Mouse (Mus musculus) adrenal gland, postnatal 4 days (tissue): ENCODE measurements around the gene Cct4. TPM values are rescaled to one million over a fixed set of nuclear protein-coding genes. Genes with fewer than 3 reads are reported as not detected.

ENCODE experiments used
- DNase-seq, 2 experiments: peaks; one replicate each; pipeline ENCODE4 v3.0.0; 2021 to 2022; ENCODE audit warnings: low spot score in 2 of 2, mixed read lengths in 2 of 2
- total RNA-seq, 2 experiments: library from RNA; stranded (reverse); gene quantifications; 2 replicates each; pipeline ENCODE4 v1.2.3; 2021

Gene Cct4
- total RNA-seq, 2 experiments from 2014 or later, result 193 to 196 TPM

DNA sequence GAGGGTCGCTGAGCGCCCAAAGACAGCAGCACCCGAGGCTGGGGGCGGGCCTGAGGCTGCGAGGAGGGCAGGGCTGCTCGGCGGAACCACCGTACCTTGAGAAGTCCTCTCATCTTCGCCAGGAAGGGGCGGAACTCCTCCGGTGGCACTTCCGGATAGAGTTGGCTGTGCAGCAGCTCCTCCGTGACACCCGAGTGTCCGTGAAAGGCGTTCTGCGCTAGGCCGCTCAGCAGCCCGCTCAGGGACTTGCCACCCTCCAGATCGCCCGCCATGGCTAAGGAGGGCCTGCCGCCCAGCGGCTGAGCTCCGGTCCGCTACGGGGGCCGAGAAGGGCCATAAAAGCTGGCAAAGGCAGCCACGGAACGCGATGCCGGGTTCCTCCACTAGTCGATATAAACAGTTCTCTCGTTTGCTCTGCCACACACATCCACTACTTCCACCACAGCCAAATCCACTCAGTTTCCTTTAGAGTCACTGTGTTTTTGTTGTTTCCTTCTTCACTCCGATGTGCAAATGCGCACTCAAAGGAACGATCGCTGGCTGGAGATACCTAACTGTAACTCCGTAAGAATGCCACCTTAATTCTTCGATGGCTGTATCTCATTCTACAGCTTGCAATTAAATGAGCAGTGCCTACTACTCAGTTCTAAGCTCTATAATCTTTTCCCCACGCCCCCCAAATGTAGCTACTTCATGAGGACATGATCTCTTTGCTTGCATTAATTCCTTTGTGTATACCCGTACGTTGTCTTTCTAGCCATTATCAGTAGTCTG lies 8.1 kb upstream of the Cct4 start, which contains the start of the genes Gm28048 and Commd1:
Gene Gm28048, minus strand, starts transcription at position 107 of the 774 bp plus-strand sequence.
Gene Commd1, minus strand, starts transcription at position 399 of the 774 bp plus-strand sequence.
- peak; percentile 91 to 95 for DNase-seq

DNA sequence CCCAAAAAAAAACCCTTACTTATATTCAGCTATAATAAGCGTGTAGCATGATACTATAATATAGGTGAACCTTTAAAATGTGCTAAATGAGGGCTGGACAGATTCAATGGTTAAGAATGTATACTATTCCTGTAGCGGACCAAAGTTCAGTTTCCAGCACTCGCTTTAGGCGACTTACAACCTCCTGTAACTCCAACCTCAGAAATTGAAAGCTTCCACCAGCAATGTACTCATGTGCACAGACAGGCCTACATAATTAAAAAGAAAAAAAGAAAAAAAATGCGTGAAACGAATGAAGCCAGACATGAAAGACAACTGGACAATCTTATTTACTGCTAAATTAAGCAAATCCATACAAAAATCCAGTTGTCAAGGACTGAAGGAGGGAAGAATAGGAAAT lies 7.5 kb upstream of the Cct4 start:
- no peak for DNase-seq

DNA sequence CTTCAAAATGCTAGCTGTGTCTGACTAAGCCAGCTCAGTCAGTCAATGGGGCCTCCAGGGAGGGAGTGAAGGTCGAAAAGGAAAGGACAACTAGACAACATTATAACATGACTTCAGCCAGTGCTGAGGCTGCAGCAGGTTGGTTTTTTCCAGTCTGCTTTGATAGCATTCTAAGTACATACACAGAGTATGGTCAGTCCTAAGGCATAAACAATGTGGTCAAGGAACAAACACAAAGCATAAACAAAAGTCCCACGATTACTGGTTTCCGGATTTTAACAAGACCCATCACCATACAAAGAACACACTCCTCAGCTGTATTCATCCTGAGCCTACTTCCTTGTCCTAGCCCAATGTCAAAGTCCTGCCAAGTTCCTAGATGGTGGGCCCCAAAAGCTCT lies 4.8 kb upstream of the Cct4 start:
- DNase-seq, result no peak

DNA sequence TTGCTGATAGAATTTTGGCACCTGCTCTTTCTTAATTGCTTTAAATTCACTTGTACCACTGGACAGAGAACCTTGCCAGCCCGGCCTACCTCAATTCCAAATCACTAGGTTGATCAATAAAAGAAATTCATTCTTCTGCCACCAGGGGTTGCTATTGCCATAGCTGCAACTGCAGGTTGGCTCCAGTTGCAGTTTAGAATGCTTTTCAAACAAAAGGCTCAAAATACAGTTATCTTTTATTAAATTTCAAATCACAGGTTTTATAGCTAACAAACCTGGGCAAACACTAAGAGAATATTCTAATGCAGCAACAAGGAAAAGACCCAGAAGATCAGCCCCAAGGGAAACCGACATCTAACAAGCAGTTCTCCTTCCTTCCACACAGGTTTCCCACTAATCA lies 3.0 kb upstream of the Cct4 start:
- DNase-seq, result no peak

DNA sequence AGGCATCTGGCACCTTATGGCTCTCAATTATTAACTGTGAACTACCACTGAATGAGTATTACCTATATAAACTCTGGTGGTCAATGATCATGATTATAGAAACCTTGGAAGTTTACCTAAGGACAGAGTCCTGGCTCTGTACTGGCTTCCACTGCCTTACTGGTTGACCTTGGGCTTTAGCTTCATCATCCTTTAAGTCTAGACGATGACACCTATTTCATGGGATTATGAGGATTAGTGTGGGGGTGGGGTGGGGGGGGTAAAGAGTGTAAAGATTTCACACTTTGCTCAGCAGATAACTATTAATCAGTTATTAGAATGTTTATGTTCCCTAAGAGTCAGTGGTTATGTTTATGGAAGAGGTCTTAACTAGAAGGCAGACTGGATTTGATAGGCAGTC lies 533 bp upstream of the Cct4 start:
- DNase-seq, result no peak

DNA sequence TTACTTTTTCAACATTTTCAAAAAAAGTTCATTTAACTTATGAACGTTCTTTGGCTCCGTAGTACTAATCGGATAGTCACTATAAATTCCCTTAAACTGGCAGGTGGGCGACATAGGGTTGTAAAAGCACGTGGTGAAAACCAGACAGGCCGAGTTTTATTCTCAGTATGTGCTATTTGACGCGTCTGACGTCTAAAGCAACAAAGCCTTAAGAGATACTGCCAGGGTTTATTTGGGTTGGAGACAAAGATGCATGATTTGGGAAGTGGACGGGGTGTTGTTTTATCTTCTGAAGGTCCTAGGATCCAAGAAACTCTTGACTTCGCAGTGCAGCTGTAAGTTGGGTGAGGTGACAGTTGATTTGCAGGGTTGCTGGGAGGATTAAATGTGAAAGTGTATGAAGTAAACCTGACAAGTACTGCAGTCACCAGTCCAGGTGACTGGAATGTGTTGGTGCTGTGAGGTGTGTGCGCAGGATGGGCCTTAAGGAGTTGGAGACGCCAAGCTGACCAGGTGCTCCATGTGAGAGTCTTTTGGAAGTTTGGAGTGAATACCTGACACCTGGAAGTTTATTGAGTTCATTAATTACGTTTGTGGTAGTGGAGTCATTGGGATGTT lies 1.0 kb downstream of the Cct4 start:
- no peak for DNase-seq

DNA sequence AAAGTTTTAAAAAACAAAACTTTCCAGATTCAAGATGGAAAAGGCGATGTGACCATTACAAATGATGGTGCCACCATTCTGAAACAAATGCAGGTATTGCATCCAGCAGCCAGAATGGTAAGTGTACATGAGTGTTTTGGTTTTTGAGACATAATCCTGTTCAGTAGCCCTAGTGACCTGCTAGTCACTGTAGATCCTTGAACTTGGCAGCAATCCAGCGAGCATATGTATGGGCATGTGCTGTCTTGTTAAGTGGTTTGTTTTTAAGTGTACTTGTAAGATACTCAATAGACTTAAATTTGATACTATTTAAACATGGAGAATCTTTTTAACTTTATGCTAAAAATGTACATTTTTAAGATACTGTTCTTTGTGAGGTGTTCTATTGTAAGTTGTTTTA lies 4.0 kb downstream of the Cct4 start:
- DNase-seq, result no peak

DNA sequence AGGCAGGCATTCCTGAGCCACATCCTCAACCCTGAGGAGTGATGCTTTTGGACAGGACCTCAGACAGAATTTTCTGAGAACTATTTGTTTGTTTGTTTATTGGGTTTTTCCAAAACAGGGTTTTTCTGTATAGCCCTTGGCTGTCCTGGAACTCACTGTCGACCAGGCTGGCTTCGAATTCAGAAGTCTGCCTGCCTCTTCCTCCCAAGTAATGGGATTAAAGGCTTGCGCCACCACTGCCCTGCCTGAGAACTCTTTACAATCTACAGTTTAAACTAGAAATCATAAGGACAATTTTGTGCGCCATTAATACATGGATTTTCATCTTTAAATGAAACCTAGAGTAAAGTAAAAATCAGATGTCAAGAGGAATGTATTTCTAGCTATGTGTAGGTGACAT lies 5.1 kb downstream of the Cct4 start:
- DNase-seq, result no peak

DNA sequence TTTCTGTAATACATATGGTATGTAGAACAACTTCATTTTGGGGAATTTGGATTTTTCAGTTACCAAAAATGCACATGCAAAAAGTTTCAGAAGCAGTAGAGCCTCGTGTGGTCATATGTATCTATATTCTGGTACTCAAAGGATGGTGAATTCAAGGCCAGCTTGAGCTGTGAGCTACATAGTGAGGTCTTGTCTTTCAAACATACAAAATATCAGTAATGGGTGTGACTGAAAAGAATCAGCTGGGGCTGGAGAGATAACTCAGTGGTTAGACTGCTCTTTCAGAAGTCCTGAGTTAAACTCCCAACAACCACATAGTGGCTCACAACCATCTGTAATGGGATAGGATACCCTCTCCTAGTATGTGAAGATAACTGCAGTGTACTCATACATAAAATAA lies 8.0 kb downstream of the Cct4 start:
- DNase-seq, result no peak

DNA sequence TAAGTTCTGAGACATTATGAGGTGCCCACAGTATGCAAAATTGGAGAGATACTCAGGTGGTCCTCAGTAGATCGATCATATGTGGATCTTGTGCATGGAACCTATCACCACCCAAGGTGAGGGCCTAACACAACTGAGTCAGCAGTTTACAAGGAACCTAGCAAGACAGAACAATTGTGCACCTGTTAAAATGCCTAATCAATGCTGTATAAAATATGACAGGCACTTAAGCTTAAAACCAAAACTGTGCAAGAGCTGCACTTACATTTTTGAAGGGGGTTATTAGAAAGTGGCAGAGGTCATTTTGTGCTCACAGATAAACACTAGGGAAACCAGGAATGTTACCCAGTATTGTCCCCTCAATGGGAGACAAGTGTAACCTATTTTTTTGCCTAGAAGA lies 15.0 kb downstream of the Cct4 start:
- DNase-seq, result no peak

DNA sequence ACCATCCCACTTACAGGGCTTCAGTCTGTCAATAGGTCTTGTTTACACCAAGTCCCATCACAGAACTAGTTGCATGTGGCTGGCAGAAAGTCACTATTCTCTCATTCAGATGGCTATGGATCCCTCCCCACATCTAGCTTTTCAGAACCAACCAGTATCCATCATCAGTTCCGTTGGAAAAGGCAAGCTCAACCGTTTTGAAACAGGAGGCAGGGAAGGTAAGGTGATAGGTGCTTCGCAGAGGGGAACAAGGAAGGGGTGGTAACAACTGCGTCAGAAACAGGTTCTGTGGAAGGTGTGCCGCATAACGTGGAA lies 16.8 kb downstream of the Cct4 start:
- no peak for DNase-seq

DNA sequence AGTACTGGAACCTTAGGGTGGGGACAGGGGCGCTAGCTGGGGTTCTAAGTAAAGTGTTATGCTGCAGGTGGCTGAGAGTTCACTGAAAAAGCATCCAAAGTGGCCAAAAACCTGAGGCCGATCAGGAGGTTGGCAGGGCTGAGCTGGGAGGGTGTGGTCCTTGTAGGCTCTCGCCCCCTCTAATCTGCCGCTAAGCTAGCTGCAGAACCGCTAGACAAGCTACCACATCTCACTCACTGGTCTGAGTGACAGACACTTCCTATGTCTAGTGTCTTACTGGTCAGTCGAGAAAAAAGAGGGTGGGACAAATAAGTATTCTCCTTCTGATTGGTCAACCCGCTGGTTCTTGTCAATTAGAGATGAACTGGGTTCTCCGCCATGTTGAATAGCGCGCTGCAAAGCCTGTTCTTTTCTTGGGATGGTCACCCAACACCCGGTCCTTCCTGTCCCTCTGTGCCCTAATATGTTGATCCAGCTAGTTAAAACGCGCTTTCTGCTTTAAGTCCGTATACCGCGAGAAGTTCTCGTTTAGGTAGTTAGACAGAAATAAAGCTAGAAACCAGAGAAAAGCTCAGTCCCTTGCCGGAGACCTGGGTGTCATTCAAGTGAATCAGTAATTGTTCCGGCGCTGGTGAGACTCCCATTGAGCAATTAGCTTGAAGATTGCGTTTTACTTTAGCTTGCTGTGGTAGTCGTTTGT lies 17.3 kb downstream of the Cct4 start, which contains the start of gene Fam161a:
Gene Fam161a, plus strand, starts transcription at position 51 of the 700 bp plus-strand sequence.
- DNase-seq, result peak; percentile 27 to 57

DNA sequence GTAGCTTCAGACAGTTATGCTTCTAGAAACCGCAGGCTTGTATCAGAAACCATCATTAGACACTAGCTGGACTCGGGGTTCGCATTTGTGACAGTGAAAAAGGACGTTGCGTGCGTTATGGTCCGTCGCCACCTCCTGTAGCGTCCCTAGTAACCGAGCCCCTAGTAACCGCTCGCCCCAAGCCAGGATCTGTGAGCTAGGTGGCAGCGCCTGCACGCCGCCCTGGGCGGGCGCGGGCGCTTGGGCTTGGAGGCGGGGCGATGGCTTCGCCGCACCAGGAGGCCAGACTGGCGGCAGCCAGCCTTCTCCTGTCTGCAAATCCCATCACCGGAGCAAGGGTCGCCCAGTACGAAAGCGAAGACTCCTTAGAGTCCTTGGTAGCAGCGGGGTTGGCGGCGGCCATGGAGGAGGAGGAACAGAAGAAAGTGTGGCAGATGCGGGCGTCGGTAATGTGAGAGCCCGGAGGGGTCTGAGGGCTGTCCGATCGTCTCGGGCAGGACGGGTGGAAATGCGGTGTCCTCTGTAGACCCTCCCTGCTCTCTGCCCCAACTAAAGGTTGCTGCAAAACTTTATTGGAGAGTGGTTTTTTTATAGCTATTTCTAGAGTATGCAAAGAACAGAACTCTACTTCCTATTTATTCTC lies 18.0 kb downstream of the Cct4 start:
- DNase-seq, result peak; percentile 68 to 70

DNA sequence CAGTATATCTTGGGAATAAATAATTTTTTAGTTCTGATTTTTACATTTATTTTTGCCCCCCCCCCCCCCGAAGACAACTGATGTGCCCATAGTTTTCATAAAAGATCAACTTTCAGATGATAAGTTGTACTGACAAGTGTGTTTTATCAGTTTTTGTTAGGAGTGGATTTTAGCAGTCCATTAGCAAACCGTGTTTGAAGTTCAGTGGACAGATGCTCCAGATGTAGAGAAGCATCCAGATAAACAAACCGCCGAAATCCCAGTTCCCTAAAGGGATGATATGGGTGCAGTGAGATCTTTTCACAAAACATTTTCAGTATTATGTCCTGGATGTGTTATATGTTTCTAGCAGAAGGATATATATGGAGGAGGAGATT lies 18.5 kb downstream of the Cct4 start:
- DNase-seq, result no peak

DNA sequence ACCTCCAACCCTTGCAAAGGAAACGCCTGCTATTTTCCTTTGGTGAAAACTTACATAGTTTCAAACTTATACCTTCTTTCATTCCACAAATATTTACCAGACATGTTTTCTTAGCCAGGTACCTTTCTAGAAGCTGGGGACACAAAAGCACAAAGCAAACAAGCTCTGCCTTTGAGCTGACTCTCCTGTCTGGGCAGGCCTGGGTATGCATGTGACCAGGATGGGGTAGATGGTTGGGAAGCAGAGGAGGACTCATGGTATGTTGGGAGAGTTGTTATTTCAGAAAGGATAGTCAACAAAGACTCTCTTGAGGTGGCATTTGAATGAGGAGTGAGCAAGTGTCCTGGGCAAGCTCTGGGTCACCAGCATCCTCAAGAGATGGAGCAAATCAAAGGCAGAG lies 22.8 kb downstream of the Cct4 start:
- DNase-seq, result no peak

DNA sequence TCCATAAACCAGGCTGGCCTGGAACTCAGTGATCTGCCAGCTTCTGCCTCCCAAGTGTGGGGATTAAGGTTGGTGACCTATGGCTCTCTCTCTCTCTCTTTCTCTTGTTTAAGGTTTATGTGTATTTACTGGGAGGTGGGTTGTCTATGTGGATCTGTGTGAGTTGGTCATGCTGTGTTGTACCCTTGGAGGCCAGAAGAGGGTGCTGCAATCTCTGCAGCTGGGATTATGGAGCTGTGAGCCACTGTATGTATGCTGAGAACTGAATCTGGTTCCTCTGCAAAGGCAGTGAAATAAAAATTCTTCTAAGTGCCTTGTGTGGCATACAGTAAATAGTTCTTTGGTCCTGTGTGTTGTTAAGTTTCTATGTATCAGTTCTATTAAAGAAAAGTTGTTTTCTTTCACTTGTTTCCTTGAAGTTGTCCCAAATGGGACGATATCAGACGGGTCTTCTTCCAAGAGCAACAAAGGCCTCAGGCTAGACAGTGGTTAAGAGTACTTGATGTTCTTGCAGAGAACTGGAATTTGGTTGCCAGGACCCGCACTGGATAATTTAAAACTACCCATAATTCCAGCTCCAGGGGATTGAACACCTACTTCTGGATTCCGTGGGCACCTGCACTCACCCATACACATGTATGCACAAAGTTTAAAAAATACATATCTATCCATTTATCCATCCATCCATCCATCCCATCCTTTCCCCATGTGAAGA lies 23.4 kb downstream of the Cct4 start:
- no peak for DNase-seq

DNA sequence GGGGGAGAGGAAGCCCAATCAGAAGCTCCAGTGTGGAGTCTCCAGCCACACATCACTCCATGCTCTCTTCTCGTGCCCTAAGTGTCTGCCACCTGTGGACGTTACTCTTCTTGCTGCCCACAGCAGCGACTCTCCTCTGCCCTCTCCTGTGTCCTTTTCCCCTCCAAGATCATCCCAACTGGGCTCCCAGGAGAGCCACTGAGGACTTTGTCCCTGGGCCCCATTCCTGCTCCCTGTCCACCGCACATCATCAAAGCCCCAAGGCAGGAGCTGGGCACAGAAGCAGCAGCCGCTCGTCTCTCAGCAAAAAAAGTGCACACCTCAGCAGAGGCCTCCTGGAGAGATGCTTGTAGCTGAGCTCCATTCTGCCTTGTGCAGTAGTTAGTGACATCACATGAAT lies 24.7 kb downstream of the Cct4 start:
- DNase-seq, result no peak

DNA sequence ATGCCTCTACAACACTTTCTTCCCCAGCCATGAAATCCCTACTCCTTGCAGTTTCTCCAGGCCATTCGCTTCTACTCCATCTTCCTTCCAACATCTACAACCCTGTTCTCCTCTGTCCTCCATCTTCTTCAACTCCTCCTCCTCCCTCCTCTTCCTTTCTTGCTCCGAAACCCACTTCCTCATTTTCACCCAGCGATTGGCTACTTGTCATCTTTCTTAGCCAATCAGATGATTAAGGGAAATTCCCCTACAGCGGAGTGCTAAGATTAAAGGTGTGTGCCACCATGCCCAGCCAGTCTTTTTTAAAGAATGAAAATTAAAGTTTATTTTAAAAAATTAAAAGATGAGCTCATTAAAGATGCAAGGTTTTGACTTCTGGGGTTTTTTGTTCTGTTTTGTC lies 27.6 kb downstream of the Cct4 start:
- DNase-seq, result no peak

DNA sequence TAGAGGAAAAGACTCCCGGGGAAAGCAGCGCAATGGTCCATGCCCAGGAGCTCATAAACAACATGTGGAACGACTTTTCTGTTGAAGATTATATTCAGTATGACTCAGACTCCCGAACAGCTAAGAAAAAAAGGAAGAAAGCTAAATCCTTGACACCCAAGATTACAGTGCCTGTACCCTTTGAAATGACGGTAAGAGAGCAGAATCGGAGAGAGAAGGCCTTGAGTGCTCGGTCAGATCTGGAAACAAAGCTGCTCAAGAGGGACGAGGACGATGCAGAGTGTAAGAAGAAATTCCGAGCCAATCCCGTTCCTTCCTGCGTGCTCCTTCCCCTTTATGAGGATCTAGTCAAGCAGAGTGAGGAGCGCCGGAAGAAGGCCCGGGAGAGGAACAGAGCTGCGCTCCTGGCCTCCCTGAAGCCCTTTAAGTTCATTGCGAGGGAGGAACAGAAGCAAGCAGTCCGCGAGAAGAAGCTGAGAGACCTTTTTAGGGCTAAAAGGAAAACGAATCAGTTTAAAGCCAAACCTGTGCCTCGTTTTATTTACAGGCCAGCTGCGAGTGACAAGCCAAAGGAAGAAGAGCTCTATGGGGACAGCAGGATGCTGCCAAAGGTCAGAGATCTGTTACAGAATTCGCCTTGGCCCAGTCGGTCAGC lies 29.9 kb downstream of the Cct4 start:
- DNase-seq, result no peak

DNA sequence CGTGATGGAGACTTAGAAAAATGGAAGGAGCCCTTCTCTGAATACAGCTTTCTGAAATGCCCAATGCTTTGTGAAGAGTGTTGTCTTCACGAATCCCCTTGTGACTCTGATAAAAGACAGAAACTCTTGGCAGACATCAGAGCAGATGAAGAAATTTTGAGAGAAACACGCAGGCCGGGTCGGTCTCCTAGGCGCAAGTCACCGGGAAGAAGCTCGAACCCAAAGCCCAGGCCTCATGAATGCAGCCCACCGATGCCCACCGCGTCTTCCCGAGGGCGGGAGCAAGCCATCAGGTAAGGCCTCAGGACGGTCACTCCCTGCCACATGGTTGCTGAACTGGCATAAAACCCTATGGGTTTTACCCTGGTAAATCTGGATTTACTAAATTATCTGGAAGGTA lies 30.5 kb downstream of the Cct4 start:
- DNase-seq, result no peak

DNA sequence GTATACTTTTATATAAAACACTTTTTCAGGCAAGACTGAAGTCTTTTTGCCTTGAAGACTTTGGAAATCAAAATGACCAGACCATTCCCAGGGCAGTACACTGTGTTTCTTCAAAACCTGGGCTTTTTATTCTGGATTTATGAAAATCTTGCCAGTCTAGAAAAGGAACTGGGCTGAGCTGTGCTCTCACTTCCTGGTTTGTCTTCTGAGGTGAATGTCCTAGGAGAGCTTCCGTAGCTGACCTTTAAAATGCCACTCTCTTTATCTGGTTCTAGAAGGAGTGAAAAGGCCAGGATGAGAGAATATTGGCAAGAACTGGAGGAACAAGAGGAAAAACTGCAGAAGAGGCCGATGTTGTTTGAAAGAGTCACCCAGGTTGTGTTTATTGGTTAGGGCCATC lies 32.8 kb downstream of the Cct4 start:
- no peak for DNase-seq
